Mouse (Mus musculus): Measurements from ENCODE around the gene Zfp414. TPM values are rescaled to one million over a fixed set of nuclear protein-coding genes. Genes with fewer than 3 reads are reported as not detected.
"Not testable (repeated sequence)": the region's sequence is repeated elsewhere in the genome, so short reads cannot be mapped to it uniquely, and the experiment has no call there.

Zfp414 gene
- 10 to 100 TPM; 58.8 to 60.6 TPM for total RNA-seq (2021)

GRCm38 (mm10) chr17:33628621-33629486, at the start of gene Zfp414:
Gene Zfp414 (plus strand): TSS chr17:33629090.
- intact Hi-C loops (cut with DNase I) = no loop called here
- peak; percentile 91 for DNase-seq

DNA sequence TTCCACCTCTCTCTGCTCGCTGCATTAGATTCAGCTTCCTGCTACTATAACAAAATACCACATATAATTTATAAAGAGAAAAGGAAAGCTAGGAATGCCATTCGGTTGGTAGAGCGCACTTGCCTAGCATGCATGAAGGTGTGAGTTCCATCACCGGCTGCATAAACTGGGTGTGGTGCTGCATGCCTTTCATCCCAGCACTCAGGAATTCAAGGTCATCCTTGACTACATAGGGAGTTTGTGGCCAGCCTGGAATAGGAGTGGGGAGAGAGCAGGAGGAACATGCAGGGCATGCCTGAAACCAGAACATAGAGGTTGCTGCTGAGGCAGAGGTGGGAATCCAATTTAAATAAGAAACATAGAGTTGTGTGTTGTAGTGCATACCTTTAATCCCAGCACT, 44.8 kb upstream of the Zfp414 start:
- intact Hi-C loops (cut with DNase I) = no loop called here
- no peak for DNase-seq

- intact Hi-C loops (cut with DNase I) = no loop called here
- DNase-seq = no peak
Observed at GRCm38 (mm10) chr17:33586011-33586410, 42.9 kb upstream of the Zfp414 start.

DNA sequence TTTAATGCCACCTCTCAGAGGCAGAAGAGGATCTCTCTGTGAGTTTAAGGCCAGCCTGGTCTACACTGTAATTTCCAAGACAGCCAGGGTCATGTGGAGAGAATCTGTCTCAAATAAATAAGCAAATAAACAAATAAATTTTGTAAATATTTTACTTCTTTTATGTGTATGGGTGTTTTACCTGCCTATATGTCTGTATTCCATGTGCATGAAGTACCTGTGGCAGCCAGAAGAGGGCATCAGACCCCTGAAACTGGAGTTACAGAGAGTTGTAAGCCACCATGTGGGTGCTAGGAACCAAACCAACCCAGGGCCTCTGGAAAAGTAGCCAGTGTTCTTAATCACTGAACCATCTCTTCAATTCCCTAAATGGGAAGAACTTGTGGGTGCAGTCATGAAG, 31.6 kb upstream of the Zfp414 start:
- DNase-seq = no peak
- intact Hi-C loops (cut with DNase I) = no loop called here

DNA sequence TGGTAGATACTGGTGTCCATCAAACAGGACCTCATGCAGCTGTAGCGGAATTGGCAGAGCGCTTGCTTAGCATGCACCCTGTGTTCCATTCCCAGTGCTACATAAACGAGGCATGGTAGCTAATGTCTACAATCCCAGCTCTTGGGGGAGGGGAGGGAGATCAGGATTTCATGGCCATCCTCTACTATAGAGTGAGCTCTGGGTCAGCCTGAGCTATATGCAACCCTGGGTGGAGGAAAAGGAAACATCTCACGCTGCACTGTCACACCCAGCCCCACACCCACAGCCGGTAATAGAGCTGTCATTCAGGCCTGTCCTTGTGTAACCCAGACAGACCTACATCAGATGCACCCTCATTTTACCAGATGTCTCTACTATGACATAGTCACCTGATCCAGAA, 30.4 kb upstream of the Zfp414 start:
- DNase-seq = no peak
- intact Hi-C loops (cut with DNase I) = no loop called here

GRCm38 (mm10) chr17:33599836-33600475, 28.9 kb upstream of the Zfp414 start:
- intact Hi-C loops (cut with DNase I) = no loop called here
- DNase-seq = no peak

GRCm38 (mm10) chr17:33600831-33601230, 28.1 kb upstream of the Zfp414 start:
- DNase-seq = no peak
- intact Hi-C loops (cut with DNase I) = no loop called here

- no peak for DNase-seq
- intact Hi-C loops (cut with DNase I) = no loop called here
Observed at GRCm38 (mm10) chr17:33601947-33602346, 26.9 kb upstream of the Zfp414 start.

DNA sequence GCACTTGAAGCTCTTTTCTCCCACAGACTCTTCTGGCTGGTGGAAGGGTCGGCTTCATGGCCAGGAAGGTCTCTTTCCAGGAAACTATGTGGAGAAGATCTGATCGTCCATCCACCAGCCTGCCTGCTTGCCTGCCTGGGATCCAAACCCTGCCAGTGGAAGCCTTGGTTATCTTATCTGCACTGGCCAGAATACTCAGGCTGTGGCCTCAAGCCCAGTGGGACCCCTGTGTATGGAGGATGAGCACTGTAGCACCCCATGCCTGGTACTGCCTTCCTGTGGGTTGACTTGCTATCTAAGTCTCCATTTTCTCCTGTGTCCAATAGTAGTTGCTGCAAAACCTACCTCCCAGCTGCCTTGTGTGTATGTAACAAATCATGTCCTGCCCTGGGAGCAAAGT, 21.6 kb upstream of the Zfp414 start:
- intact Hi-C loops (cut with DNase I) = no loop called here
- DNase-seq = no peak

DNA sequence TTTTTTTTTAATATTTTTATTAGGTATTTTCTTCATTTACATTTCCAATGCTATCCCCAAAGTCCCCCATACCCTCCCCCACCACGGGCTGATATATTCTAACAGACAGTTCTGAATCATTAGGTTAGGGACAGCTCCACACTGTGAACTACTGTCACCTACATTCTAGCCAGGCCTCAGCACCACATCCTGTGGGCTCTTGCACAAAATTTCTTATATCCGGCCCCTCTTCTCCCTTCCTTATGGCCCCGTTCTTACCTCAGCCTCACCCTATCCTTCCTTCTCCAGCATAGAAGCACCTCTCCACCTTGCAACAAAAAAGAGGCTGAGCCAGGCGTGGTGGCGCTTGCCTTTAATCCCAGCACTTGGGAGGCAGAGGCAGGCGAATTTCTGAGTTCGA, 18.3 kb upstream of the Zfp414 start:
- DNase-seq = no peak
- intact Hi-C loops (cut with DNase I) = no loop called here

GRCm38 (mm10) chr17:33613726-33614125, 15.2 kb upstream of the Zfp414 start:
- intact Hi-C loops (cut with DNase I); DNase-seq: not testable (repeated sequence)

DNA sequence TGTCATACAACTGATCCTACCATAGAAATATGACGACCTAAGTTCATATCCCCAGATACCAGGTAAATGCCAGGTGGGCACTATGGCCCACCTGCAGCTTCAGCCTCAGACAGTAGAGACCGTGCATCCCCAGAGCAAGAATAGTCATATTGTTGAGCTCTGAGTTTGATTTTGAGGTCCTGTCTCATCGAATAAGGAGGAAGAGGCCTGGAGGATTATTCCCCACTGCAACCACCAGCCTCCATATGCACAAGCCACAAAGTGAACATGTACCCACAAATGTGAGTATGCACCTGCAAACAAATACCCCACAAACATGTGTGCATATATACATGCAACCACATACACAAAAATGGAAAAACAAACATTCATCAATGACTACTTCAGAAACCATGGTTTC, 1.6 kb upstream of the Zfp414 start:
- intact Hi-C loops (cut with DNase I) = no loop called here
- no peak for DNase-seq

- intact Hi-C loops (cut with DNase I) = no loop called here
- DNase-seq = no peak
Observed at GRCm38 (mm10) chr17:33629487-33630125, 716 bp downstream of the Zfp414 start.

GRCm38 (mm10) chr17:33630171-33630895, 1.4 kb downstream of the Zfp414 start:
- intact Hi-C loops (cut with DNase I) = no loop called here
- DNase-seq = no peak

DNA sequence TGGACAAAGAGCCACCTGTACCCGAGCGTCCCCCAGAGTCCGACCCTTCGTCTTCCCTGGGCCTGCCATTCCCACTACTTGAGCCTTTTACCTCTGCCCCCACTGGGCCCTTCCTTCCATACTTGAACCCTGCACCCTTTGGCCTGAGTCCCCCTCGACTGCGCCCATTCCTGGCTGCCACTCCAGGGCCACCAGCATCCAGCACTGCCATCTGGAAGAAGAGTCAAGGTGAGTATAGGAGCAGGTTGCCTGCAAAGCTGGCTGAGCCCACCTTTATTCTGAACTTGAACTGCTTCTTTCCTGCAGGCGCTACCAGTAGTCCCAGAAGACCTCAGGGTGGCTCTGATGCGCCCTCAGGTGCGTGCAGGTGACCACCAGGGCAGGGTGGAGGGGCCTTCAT, 2.3 kb downstream of the Zfp414 start:
- intact Hi-C loops (cut with DNase I) = no loop called here
- DNase-seq = no peak

- DNase-seq = peak; percentile 91
- intact Hi-C loops (cut with DNase I) = no loop called here
Observed at GRCm38 (mm10) chr17:33631796-33632195, 2.9 kb downstream of the Zfp414 start.

GRCm38 (mm10) chr17:33637038-33637437, 8.1 kb downstream of the Zfp414 start:
- intact Hi-C loops (cut with DNase I) = no loop called here
- DNase-seq = no peak

- DNase-seq = no peak
- intact Hi-C loops (cut with DNase I) = no loop called here
Observed at GRCm38 (mm10) chr17:33637516-33638276, 8.8 kb downstream of the Zfp414 start, which contains the start of gene Pram1. Gene Pram1 (plus strand): TSS chr17:33638056.

DNA sequence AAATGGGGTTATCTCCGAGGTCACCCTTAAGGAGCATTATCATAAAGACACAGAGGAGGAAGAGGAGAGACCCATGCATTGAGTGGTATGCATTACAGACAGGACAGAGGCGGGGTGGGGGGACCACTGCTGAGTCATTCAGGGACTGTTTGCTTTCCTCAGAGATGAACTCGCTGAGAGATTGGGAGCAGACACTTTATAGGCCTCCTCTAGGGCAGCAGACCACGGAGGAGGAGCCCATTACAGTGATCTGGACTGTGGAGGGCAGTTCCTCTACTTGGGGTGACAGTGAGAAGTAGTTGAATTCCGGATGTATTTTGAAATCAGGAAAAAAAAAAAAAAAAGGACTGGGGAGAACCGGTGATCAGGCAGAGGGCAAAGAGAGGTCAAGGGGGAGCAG, 10.9 kb downstream of the Zfp414 start:
- DNase-seq = no peak
- intact Hi-C loops (cut with DNase I) = no loop called here

DNA sequence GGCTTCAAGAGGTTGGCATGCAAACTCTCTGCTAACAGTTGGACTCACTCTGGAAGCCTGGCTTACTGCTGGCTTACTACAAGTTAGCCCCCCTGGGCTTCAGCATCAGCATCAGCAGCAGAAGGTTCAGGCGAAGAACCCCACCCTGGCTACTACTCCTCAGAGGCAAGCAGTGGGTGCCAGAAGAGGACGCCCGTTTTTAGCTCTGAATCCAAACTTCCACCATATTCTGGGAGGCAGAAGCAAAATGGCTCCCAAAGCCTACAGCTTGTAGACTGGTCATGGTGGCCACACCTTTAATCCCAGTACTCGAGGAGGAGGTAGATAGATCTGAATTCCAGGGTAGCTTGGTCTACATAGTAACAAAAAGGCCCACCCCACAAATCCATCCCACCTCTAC, 15.2 kb downstream of the Zfp414 start:
- intact Hi-C loops (cut with DNase I) = no loop called here
- DNase-seq = no peak

Data from left cerebral cortex, postnatal 4 days (tissue).